Mouse (Mus musculus) liver, embryonic 12.5 days (tissue): ENCODE measurements around the gene C2cd2l. TPM values are rescaled to one million over a fixed set of nuclear protein-coding genes. Genes with fewer than 3 reads are reported as not detected.

Experiments
- ATAC-seq: fragments of 200-750 bp; cut with Nextera tagmentation; 2 replicates; pipeline ENCODE4 v1.8.0; 2017; ENCODE audit warnings: moderate number of reproducible peaks, mild to moderate bottlenecking, moderate library complexity
- H3K27ac ChIP-seq: fragments of 300-500 bp; sonication (generic); 2 replicates; pipeline ENCODE4 v1.5.1; 2016; ENCODE audit warnings: mild to moderate bottlenecking
- H3K27me3 ChIP-seq: fragments of 300-500 bp; sonication (generic); replicated peaks from 2 replicates; pipeline ENCODE4 v1.6.1; 2016; ENCODE audit warnings: mild to moderate bottlenecking, moderate library complexity
- H3K36me3 ChIP-seq: fragments of 300-500 bp; sonication (generic); 2 replicates; pipeline ENCODE4 v1.6.1; 2016; ENCODE audit warnings: mild to moderate bottlenecking, moderate library complexity
- H3K4me1 ChIP-seq: fragments of 300-500 bp; sonication (generic); 2 replicates; pipeline ENCODE4 v1.6.1; 2016
- H3K4me2 ChIP-seq: fragments of 300-500 bp; sonication (generic); 2 replicates; pipeline ENCODE4 v1.6.1; 2016; ENCODE audit warnings: mild to moderate bottlenecking, moderate library complexity
- H3K4me3 ChIP-seq: fragments of 300-500 bp; sonication (generic); 2 replicates; pipeline ENCODE4 v1.5.1; 2016; ENCODE audit warnings: mild to moderate bottlenecking, moderate library complexity
- H3K9ac ChIP-seq: fragments of 300-500 bp; sonication (generic); 2 replicates; pipeline ENCODE4 v1.6.1; 2016; ENCODE audit warnings: mild to moderate bottlenecking, moderate library complexity
- H3K9me3 ChIP-seq: fragments of 300-500 bp; sonication (generic); replicated peaks from 2 replicates; pipeline ENCODE4 v1.6.1; 2016; ENCODE audit warnings: mild to moderate bottlenecking, moderate library complexity
- WGBS: fragments of 180-500 bp; shearing (Covaris S2); methylation state at CpG from one replicate; pipeline ENCODE4 v1.1.7; 2016; ENCODE audit not compliant: insufficient replicate concordance; 5-methylcytosine and 5-hydroxymethylcytosine counted together
- microRNA-seq: library from miRNA; unstranded; fragments of <30 nt; microRNA quantifications from one replicate; pipeline ENCODE4, GENCODE M21; 2017
- polyA plus RNA-seq: library from polyadenylated mRNA; unstranded; fragments of >200 nt; fragmentation: Nextera tagmentation; extraction: Ambion mirVana; gene quantifications from 2 replicates; pipeline ENCODE4 v1.2.1, GENCODE M21; 2016

The C2cd2l gene
- polyA plus RNA-seq, 1 experiment from 2014 or later = 12.3 TPM

- no peak for ATAC-seq
- Histone ChIP-seq H3K4me1 (peaks cover 76% of the 10 kb centered on the region), H3K9me3 (no peaks in the 10 kb centered on the region), H3K4me2 (no peak overlapping the region), H3K36me3 (peaks cover 69% of the 10 kb centered on the region), H3K4me3 (no peak overlapping the region), H3K9ac (no peak overlapping the region), H3K27me3 (peaks cover 19% of the 10 kb centered on the region), H3K27ac (0 out of 2 replicates have a peak overlapping the region, but pooled peaks have one; percentile 0)
- WGBS = 61% methylated on average over 5 of the region's 5 CpGs
Observed at GRCm38 (mm10) chr9:44283183-44283582, 36.9 kb downstream of the C2cd2l start.

- no peak overlapping the region for H3K4me2 ChIP-seq
- H3K9ac ChIP-seq = no peak overlapping the region
- 0 out of 2 replicates have a peak, but pooled peaks cover 3% of the 10 kb centered on the region for H3K9me3 ChIP-seq
- H3K27ac ChIP-seq = no peak overlapping the region
- no peak for ATAC-seq
- 83% methylated on average over 4 of the region's 4 CpGs for WGBS
- H3K4me3 ChIP-seq = no peak overlapping the region
- peaks cover 26% of the 10 kb centered on the region for H3K4me1 ChIP-seq
- H3K27me3 ChIP-seq = no peaks in the 10 kb centered on the region
- H3K36me3 ChIP-seq = peaks cover 20% of the 10 kb centered on the region
Observed at GRCm38 (mm10) chr9:44269973-44270372, 50.1 kb downstream of the C2cd2l start.

- no peak for ATAC-seq
- Histone ChIP-seq H3K4me3 (no peak overlapping the region), H3K4me1 (peaks cover 26% of the 10 kb centered on the region), H3K4me2 (peak overlapping the region; percentile 97; the same call in 1 of the 2 replicates), H3K9me3 (0 out of 2 replicates have a peak, but pooled peaks cover 3% of the 10 kb centered on the region), H3K9ac (no peak overlapping the region), H3K36me3 (peaks cover 11% of the 10 kb centered on the region), H3K27me3 (no peaks in the 10 kb centered on the region; the same call in 1 of the 2 replicates), H3K27ac (peak overlapping the region; percentile 55)
- 64% methylated on average over 3 of the region's 3 CpGs for WGBS
Observed at GRCm38 (mm10) chr9:44269077-44269476, 51.0 kb downstream of the C2cd2l start.

- 18% methylated on average over 6 of the region's 6 CpGs for WGBS
- Histone ChIP-seq H3K27me3 (no peaks in the 10 kb centered on the region; the same call in 1 of the 2 replicates), H3K27ac (peak within 1 kb of the TSS; percentile 83), H3K4me1 (peaks cover 26% of the 10 kb centered on the region), H3K36me3 (peaks cover 4% of the 10 kb centered on the region), H3K4me3 (peak within 1 kb of the TSS; percentile 66), H3K9ac (peak within 1 kb of the TSS; percentile 89), H3K4me2 (peak within 1 kb of the TSS; percentile 97), H3K9me3 (0 out of 2 replicates have a peak, but pooled peaks cover 3% of the 10 kb centered on the region)
- peak; percentile 73 for ATAC-seq
Observed at GRCm38 (mm10) chr9:44268432-44268831, 51.7 kb downstream of the C2cd2l start, which contains the start of gene Nlrx1. Nlrx1 (minus strand) TSS chr9:44268599.

- Histone ChIP-seq H3K4me1 (peaks cover 26% of the 10 kb centered on the region), H3K9me3 (0 out of 2 replicates have a peak, but pooled peaks cover 3% of the 10 kb centered on the region), H3K27ac (peak overlapping the region; percentile 83), H3K4me2 (peak overlapping the region; percentile 97), H3K27me3 (no peaks in the 10 kb centered on the region; the same call in 1 of the 2 replicates), H3K4me3 (peak overlapping the region; percentile 66), H3K36me3 (no peaks in the 10 kb centered on the region), H3K9ac (peak overlapping the region; percentile 89)
- 2% methylated on average over 28 of the region's 28 CpGs for WGBS
- peak; percentile 91 for ATAC-seq
Observed at GRCm38 (mm10) chr9:44268027-44268360, 52.1 kb downstream of the C2cd2l start.

- peak overlapping the region; percentile 83 for H3K27ac ChIP-seq
- H3K9me3 ChIP-seq = 0 out of 2 replicates have a peak, but pooled peaks cover 3% of the 10 kb centered on the region
- 13% methylated on average over 20 of the region's 23 CpGs for WGBS
- H3K9ac ChIP-seq = peak overlapping the region; percentile 89
- peak overlapping the region; percentile 66 for H3K4me3 ChIP-seq
- H3K36me3 ChIP-seq = no peaks in the 10 kb centered on the region
- ATAC-seq = no peak; the same call in 1 of the 2 replicates
- peak overlapping the region; percentile 97 for H3K4me2 ChIP-seq
- peaks cover 26% of the 10 kb centered on the region for H3K4me1 ChIP-seq
- H3K27me3 ChIP-seq = no peaks in the 10 kb centered on the region; the same call in 1 of the 2 replicates
Observed at GRCm38 (mm10) chr9:44267319-44268026, 52.6 kb downstream of the C2cd2l start.

GRCm38 (mm10) chr9:44266478-44267226, 53.4 kb downstream of the C2cd2l start:
- peak overlapping the region; percentile 89; the same call in 1 of the 2 replicates for H3K9ac ChIP-seq
- no peaks in the 10 kb centered on the region; the same call in 1 of the 2 replicates for H3K27me3 ChIP-seq
- peak overlapping the region; percentile 97 for H3K4me2 ChIP-seq
- H3K36me3 ChIP-seq = no peaks in the 10 kb centered on the region
- peaks cover 30% of the 10 kb centered on the region for H3K4me1 ChIP-seq
- 69% methylated on average over 8 of the region's 8 CpGs for WGBS
- H3K9me3 ChIP-seq = 0 out of 2 replicates have a peak, but pooled peaks cover 3% of the 10 kb centered on the region
- ATAC-seq = no peak
- H3K27ac ChIP-seq = peak overlapping the region; percentile 18; the same call in 1 of the 2 replicates
- no peak overlapping the region for H3K4me3 ChIP-seq

- 78% methylated on average over 14 of the region's 14 CpGs for WGBS
- no peak overlapping the region for H3K4me3 ChIP-seq
- no peaks in the 10 kb centered on the region for H3K9me3 ChIP-seq
- no peak overlapping the region for H3K9ac ChIP-seq
- peaks cover 6% of the 10 kb centered on the region; the same call in 1 of the 2 replicates for H3K4me1 ChIP-seq
- ATAC-seq = no peak
- H3K27me3 ChIP-seq = no peaks in the 10 kb centered on the region; the same call in 1 of the 2 replicates
- H3K4me2 ChIP-seq = no peak overlapping the region
- no peak overlapping the region for H3K27ac ChIP-seq
- H3K36me3 ChIP-seq = no peaks in the 10 kb centered on the region
Observed at GRCm38 (mm10) chr9:44261388-44261787, 58.7 kb downstream of the C2cd2l start.

Small RNA genes within 50 kb of the gene (microRNA-seq; reads per million reads assigned to microRNA genes)
- gene Gm44335 = not detected

Other genes starting within 250 kb of the C2cd2l start
- gene Mfrp, start 218.6 kb downstream of the C2cd2l start, polyA plus RNA-seq = 0.11 TPM in 1 of 2 replicates, not detected in the other
- 0.23 and 0.28 TPM in 2 replicates for gene C1qtnf5, start 213.0 kb downstream of the C2cd2l start, polyA plus RNA-seq
- gene Gm49380, start 206.8 kb downstream of the C2cd2l start, polyA plus RNA-seq = not detected in 2 replicates
- 57.6 and 58.7 TPM in 2 replicates for gene Rnf26, start 206.8 kb downstream of the C2cd2l start, polyA plus RNA-seq
- gene Mcam, start 185.8 kb downstream of the C2cd2l start, polyA plus RNA-seq = 6.1 and 6.3 TPM in 2 replicates
- 9.5 and 10.0 TPM in 2 replicates for gene Cbl, start 86.2 kb downstream of the C2cd2l start, polyA plus RNA-seq
- gene Ccdc153, start 79.6 kb downstream of the C2cd2l start, polyA plus RNA-seq = not detected in 2 replicates
- 0.15 and 0.17 TPM in 2 replicates for gene Pdzd3, start 68.8 kb downstream of the C2cd2l start, polyA plus RNA-seq
- gene Nlrx1, start 51.7 kb downstream of the C2cd2l start, polyA plus RNA-seq = 3.6 and 4.0 TPM in 2 replicates
- 20.1 and 21.7 TPM in 2 replicates for gene Abcg4, start 31.7 kb downstream of the C2cd2l start, polyA plus RNA-seq
- 16.2 and 17.2 TPM in 2 replicates for gene Hinfp, start 14.6 kb downstream of the C2cd2l start, polyA plus RNA-seq
- gene Dpagt1, start 5.7 kb upstream of the C2cd2l start, polyA plus RNA-seq = 21.9 and 24.0 TPM in 2 replicates
- 233 and 239 TPM in 2 replicates for gene H2afx, start 14.4 kb upstream of the C2cd2l start, polyA plus RNA-seq
- gene Hmbs, start 23.9 kb upstream of the C2cd2l start, polyA plus RNA-seq = 1,354 and 1,355 TPM in 2 replicates
- gene Vps11, start 41.4 kb upstream of the C2cd2l start, polyA plus RNA-seq = 17.0 and 19.0 TPM in 2 replicates
- 24.4 and 26.4 TPM in 2 replicates for gene Hyou1, start 59.2 kb upstream of the C2cd2l start, polyA plus RNA-seq
- 19.7 and 21.1 TPM in 2 replicates for gene Slc37a4, start 76.6 kb upstream of the C2cd2l start, polyA plus RNA-seq
- 1,783 and 1,792 TPM in 2 replicates for gene Rps25, start 86.9 kb upstream of the C2cd2l start, polyA plus RNA-seq
- 77.7 and 79.9 TPM in 2 replicates for gene Trappc4, start 87.3 kb upstream of the C2cd2l start, polyA plus RNA-seq
- gene Ccdc84, start 98.3 kb upstream of the C2cd2l start, polyA plus RNA-seq = 16.8 and 18.6 TPM in 2 replicates
- not detected in 2 replicates for gene Foxr1, start 120.9 kb upstream of the C2cd2l start, polyA plus RNA-seq
- gene Upk2, start 134.7 kb upstream of the C2cd2l start, polyA plus RNA-seq = not detected in 2 replicates
- 2.5 and 2.7 TPM in 2 replicates for gene Bcl9l, start 162.5 kb upstream of the C2cd2l start, polyA plus RNA-seq
- gene Cxcr5, start 241.6 kb upstream of the C2cd2l start, polyA plus RNA-seq = 0.05 TPM in 1 of 2 replicates, not detected in the other